Mouse (Mus musculus) monocyte, adult 5-6 weeks (primary cell): ENCODE data around the gene Rras. TPM values are rescaled to one million over a fixed set of nuclear protein-coding genes. Genes with fewer than 3 reads are reported as not detected.

Experiments
- ATAC-seq: fragments of 153-309, 156-312 bp; replicated peaks from 2 replicates; pipeline ENCODE4 v1.8.0; 2017; ENCODE audit warnings: mild to moderate bottlenecking; ENCODE audit not compliant: low TSS enrichment, insufficient number of reproducible peaks, severe bottlenecking, poor library complexity, low FRiP score
- total RNA-seq: library from RNA; stranded (forward); fragments of 200-1000, 200-491, 200-594 nt; gene quantifications from 3 replicates; pipeline ENCODE4 v1.2.3, GENCODE M21; 2017

The Rras gene
- 43.0 to 51.7 TPM (median 49.7 TPM) in 3 replicates for total RNA-seq

DNA sequence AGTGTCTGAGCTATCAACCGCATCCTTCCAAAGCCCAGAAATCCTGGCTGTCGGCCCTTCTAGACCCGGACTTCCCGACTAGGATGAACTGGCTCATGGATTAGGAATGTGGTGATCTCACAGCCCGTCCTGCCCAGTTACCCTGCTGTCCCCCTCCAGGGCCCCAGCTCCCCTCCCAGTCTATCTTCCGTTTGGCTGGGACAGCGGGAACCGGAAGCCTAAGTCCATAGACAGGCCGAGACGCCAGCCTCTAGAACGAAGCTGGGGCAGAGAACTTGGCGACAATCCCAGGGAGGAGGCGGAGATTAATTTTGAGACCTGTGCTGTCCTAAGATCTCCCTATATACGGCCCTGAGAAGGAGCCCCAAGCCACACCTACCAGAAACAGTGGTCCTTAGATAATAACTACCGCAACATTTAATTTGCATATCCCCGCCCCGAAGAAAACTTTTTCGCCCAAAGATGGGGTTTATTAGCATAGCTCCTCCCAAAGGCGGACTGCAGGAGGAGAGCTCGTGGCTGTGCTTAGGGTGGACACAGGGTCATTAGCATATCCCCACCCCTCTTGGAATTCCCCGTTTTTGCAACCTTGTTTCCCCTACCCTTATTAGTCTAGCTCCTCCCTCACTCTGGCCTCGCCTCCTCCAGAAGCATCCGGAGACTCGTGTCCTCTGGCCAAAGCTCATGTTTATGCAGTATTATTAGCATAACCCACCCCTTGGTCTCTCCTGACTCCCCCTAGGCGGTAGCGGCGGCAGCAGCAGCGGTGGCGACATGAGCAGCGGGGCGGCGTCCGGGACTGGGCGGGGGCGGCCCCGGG is at the start of gene Rras:
Gene Rras, plus strand, starts transcription at position 720 of the 820 bp plus-strand sequence.
- ATAC-seq, result peak; percentile 72

- ATAC-seq, result peak; percentile 73
Observed at GRCm38 (mm10) chr7:44970231-44970691, 47.5 kb upstream of the Rras start.

DNA sequence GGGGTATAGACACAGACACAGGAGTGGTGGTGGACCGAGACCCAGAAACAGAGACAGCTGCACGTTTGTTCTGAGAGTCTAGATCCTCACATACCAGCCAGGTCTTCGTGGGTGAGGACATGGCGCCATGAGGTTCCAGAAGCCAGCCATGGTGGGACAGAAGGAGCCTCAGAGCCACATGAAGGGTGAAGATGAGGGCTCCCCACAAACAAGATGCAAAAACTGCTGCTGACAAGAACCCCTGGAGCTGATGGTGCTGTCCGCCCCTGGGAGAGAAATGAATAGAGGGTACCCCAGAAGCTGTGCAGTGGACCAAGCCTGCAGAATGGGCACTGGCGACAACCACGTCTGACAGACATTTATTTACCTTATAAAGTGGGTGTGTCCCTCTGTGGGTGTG is 46.6 kb upstream of the Rras start:
- ATAC-seq, result no peak

GRCm38 (mm10) chr7:44973415-44974130 is 44.2 kb upstream of the Rras start:
- ATAC-seq, result no peak

DNA sequence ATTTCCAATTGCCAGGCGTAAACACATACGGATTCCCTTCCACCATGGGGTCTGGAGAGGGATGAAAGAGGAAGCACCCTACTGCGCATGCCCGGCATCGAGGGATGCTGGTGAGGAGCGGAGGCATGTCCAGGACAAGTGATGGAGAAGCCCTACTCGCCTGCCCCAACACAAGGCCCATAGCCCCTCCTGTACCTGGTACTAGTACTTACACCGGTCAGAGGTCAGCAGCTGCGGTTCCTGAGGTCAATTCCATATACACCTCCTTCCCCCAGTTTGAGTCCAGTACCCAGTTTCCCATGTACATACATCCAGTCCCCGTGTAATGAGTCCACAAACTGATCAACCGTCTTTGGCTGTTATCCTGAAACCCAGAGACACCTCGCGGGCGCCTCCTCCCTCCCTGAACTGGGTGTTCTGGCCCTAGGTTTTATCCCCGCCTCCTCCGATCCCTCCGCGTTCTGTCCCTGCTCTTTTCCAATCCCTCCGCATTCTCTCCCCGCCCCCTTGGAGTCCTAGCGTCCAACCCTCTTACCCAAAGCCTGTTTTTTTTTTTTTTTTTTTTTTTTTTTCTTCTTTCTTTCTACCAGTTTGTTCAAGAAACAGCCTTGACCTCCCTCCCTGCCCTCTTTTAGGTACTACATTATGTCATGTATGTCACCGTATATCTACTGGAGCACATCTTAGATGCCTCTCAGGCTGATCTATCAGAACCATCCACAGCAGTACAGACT is 43.2 kb upstream of the Rras start, which contains the start of gene Cpt1c:
Gene Cpt1c, minus strand, starts transcription at position 469 of the 734 bp plus-strand sequence.
- no peak for ATAC-seq

GRCm38 (mm10) chr7:44975117-44975419 is 42.7 kb upstream of the Rras start:
- no peak for ATAC-seq

DNA sequence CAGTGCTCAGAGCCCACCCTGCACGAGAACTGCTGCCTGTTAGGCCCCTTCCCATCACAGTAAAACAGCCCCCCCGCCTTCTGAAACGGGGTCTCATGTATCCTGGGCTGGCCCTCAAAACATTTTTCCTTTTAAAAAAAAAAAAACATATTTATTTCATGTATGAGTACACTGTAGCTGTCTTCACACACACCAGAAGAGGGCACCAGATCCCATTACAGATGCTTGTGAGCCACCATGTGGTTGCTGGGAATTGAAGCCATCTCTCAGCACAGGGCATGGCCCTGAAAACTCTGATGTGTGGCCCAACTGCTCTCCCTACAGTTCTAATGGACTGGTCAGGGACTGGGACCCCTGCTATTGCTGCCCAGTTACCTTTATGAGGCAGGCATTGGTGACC is 39.5 kb upstream of the Rras start:
- ATAC-seq, result no peak

- ATAC-seq, result no peak
Observed at GRCm38 (mm10) chr7:44981539-44981938, 36.2 kb upstream of the Rras start.

DNA sequence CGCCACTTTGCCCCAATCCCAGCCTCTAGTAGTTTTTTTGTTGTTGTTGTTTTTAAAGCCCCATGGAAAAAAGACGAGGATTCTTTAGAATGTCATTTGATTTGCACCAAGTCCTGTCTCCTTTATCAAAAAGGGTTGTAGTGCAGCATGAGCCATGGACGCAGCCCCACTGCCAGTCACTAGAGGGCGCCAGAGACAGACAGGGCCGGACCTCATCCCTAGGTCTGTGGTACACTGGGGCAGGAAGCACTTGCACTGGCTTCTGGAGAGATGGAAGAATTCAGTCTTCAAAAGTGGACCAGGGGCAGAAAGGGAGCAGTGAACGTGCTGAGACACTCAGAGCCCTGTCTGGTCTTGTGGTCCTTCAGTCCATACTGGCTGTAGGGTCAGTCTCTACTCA is 34.7 kb upstream of the Rras start:
- ATAC-seq, result 0 out of 2 replicates have a peak, but pooled peaks have one; percentile 40

DNA sequence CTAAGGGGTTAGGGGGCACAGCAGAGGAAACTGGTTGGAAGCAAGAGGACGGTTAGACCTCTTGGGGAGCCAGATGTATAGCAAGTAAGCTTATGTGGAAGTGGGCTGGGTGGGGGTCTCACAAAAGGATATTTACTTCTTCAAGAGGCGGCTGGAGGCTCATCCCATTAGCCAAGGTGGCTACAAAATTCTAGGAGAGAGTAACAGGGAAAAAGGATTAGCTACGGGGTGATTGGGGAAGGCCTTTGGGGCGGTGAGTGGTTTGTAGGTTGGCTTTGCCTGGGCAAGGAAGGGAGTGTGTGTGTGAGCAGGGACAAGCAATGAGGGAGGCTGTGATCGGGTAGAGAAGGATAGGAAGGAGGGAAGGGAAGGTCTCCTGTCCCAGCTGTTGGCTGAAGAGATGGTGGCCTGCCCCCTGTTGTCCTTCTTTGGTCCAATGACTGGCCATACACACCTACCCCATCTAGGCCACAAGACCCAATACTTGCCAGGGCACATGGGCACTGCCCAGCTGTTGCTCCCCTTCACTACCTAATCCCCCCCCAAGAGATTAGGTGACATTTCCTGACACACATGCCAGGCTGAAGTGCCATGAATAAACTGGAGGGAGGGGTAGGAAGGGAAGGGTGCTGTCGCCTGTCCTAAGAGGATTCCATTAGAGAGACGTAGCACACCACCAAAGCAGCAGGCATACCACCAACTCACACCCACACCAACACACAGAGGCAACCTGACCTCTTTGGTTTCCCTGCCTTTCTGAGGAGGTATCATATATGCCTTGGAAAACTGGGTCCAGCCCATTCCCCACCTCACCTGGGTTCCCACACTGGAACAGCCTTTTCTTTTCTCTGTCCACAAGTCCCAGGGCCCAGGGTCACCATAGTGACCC is 33.6 kb upstream of the Rras start:
- ATAC-seq, result no peak

- ATAC-seq, result no peak
Observed at GRCm38 (mm10) chr7:44984833-44985164, 33.0 kb upstream of the Rras start.

DNA sequence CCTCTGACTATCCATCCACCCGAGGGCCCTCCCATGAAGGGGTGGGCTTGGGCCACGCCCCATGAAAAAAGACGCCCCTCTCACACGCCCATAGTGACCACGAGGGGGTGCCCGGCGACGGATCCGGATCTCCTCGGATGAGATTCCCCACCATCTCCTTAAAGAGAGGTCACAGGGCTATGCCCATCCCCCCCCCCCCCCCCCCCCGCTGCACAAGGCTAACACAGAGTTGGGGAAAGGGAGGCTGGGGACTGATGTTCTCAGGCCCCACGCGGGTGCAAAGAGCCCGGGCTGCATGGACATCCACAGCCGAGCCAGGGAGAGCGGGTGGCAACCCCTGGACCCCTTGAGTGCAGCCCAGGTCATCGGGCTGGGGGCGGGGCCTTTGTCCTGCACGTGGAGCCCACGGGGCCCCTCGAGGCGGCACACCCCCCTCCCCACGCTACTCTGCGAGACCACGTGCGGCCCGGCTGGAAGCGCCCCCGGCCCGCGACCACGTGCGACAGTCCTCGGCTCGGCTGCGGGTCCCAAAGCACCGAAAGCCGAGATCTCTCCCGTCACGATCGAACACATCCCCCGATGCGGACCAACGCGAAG is 32.1 kb upstream of the Rras start:
- no peak for ATAC-seq

DNA sequence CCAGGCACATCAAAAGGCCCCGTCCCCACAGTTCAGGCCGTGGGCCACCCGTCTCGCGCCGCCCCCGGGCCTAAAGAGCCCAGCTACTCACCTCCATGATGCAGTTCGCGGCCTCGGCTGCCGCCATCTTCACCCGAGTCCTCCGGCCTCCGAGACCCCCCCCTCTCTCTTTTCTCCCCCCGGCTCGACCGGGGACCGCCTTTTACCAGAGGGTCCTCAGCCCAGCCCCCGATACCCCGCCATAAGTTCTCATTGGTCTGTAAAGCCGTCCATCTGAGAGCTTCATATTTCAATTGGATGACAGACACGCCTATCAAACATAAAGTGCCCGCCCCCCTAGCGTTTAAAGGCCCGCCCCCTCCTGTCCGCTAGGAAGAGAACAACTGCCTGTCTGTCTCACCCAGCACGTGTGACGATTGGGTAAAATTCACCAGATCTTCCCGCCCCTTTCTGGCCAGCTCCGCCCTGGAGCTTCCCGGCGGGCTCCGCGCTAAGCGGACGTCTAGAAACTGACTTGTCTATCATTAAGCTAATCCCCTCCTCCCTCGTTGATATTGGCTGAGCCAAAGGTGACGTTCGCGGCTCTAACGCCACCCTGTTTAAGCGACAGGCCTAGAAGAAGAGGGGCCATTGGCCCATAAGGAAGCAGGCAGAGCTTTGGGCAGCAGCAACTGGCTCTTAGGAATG is 31.4 kb upstream of the Rras start, which contains the start of gene Prmt1:
Gene Prmt1, minus strand, starts transcription at position 377 of the 687 bp plus-strand sequence.
- ATAC-seq, result peak; percentile 88

DNA sequence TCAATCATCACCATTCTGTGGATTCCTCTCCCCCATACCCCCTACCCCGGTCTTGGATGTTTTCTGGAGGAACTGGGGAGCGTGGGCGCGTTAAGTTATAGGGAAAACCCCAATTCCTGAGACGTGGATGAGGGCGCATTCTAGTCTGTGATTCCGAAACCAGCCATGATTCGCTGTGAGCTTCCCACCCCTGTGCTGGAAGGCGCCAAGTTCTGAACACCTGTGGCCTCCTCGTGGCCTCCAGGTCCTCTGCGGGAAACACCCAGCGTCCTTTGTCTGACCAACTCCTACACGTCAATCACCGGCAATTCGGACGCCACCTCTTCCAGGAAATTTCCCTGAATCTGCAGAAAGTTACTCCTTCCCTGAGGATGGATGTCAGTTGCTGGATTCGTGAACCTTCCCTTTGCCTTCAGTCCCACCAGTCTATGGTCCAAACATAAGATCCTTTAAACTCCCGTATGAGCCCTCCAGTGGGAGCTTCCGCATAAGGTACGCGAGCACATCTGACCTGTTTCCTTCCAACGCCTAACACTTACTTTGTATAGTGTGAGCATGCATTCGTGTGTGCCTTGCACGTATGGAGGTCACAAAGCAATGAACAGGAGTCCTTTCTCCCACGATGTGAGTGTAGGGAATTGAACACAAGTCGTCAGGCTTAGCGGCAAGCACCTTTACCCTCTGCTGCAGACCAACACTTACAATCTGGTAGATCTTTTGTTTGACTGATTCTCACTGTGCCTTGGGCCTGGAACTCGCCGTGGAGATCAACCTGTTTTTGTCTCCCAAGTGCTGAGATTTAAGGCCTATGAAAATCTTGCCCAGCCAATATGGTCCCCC is 30.7 kb upstream of the Rras start:
- ATAC-seq, result no peak

- no peak for ATAC-seq
Observed at GRCm38 (mm10) chr7:44996672-44997071, 21.1 kb upstream of the Rras start.

- peak; percentile 88 for ATAC-seq
Observed at GRCm38 (mm10) chr7:44997231-44997939, 20.4 kb upstream of the Rras start, which contains the start of gene Irf3. Gene Irf3 (plus strand): TSS chr7:44997648.
